Mouse (Mus musculus): ENCODE data around the gene Epha6. TPM values are rescaled to one million over a fixed set of nuclear protein-coding genes. Genes with fewer than 3 reads are reported as not detected.

Gene Epha6
- polyA plus RNA-seq, 1 experiment = not detected

GRCm38 (mm10) chr16:59634598-59634997 lies 970.7 kb downstream of the Epha6 start:
- Histone ChIP-seq H3K4me1 (ENCODE audit: control insufficient read depth, insufficient read depth, low read length) (peaks cover 5% of the 10 kb centered on the region; the same call in 1 of the 2 replicates), H3K4me3 (ENCODE audit: insufficient read depth, low read length) (no peak overlapping the region), H3K27ac (ENCODE audit: insufficient read depth, low read depth, low read length) (no peak overlapping the region)
- no peak for TF ChIP-seq POLR2A (IDR thresholded peaks at IDR 0.05; ENCODE audit: borderline replicate concordance, low read depth, low read length)
- TF ChIP-seq CTCF (IDR thresholded peaks at IDR 0.05; ENCODE audit: low read depth, low read length) = no peak

DNA sequence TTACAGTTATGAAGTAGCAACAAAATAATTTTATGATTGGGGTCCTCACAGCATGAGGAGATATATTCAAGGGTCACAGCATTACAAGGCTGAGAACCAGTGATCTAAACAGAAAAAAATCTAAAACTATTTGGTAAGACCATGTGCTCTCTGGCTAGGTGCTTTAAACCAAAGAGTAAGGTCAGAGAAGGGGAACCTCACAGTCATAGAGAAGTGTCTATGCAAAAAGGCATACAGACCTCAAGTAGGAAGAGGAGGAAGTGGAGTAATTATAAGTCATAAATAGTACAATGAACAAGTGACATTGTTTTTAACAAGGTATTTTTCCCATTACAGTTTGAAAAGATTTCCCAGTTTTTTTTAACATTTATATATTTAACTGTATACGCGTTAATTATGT lies 983.8 kb downstream of the Epha6 start:
- no peak overlapping the region for H3K4me3 ChIP-seq (ENCODE audit: insufficient read depth, low read length)
- no peak overlapping the region for H3K27ac ChIP-seq (ENCODE audit: insufficient read depth, low read depth, low read length)
- TF ChIP-seq CTCF (IDR thresholded peaks at IDR 0.05; ENCODE audit: low read depth, low read length) (no peak), POLR2A (IDR thresholded peaks at IDR 0.05; ENCODE audit: borderline replicate concordance, low read depth, low read length) (no peak)

GRCm38 (mm10) chr16:59617167-59617566 lies 988.2 kb downstream of the Epha6 start:
- Histone ChIP-seq H3K4me3 (ENCODE audit: insufficient read depth, low read length) (no peak overlapping the region), H3K27ac (ENCODE audit: insufficient read depth, low read depth, low read length) (no peak overlapping the region), H3K4me1 (ENCODE audit: control insufficient read depth, insufficient read depth, low read length) (peaks cover 9% of the 10 kb centered on the region)
- TF ChIP-seq CTCF (IDR thresholded peaks at IDR 0.05; ENCODE audit: low read depth, low read length) (no peak), POLR2A (IDR thresholded peaks at IDR 0.05; ENCODE audit: borderline replicate concordance, low read depth, low read length) (no peak)

More for the DNA sequence above, 983.8 kb downstream of the Epha6 start:
- H3K4me1 ChIP-seq (ENCODE audit: control insufficient read depth, insufficient read depth, low read length) = peaks cover 9% of the 10 kb centered on the region

- no peak overlapping the region for H3K27ac ChIP-seq (ENCODE audit: insufficient read depth, low read depth, low read length)
- peaks cover 6% of the 10 kb centered on the region for H3K4me1 ChIP-seq (ENCODE audit: control insufficient read depth, insufficient read depth, low read length)
- no peak for TF ChIP-seq POLR2A (IDR thresholded peaks at IDR 0.05; ENCODE audit: borderline replicate concordance, low read depth, low read length)
- TF ChIP-seq CTCF (IDR thresholded peaks at IDR 0.05; ENCODE audit: low read depth, low read length) = no peak
- no peak overlapping the region for H3K4me3 ChIP-seq (ENCODE audit: insufficient read depth, low read length)
Measured at GRCm38 (mm10) chr16:59615675-59616074, 989.7 kb downstream of the Epha6 start.

GRCm38 (mm10) chr16:59610750-59611149 lies 994.6 kb downstream of the Epha6 start:
- Histone ChIP-seq H3K4me3 (ENCODE audit: insufficient read depth, low read length) (no peak overlapping the region), H3K4me1 (ENCODE audit: control insufficient read depth, insufficient read depth, low read length) (peaks cover 5% of the 10 kb centered on the region), H3K27ac (ENCODE audit: insufficient read depth, low read depth, low read length) (no peak overlapping the region)
- no peak for TF ChIP-seq CTCF (IDR thresholded peaks at IDR 0.05; ENCODE audit: low read depth, low read length)
- no peak for TF ChIP-seq POLR2A (IDR thresholded peaks at IDR 0.05; ENCODE audit: borderline replicate concordance, low read depth, low read length)

- TF ChIP-seq POLR2A (IDR thresholded peaks at IDR 0.05; ENCODE audit: borderline replicate concordance, low read depth, low read length) = no peak
- TF ChIP-seq CTCF (IDR thresholded peaks at IDR 0.05; ENCODE audit: low read depth, low read length) = no peak
- Histone ChIP-seq H3K4me1 (ENCODE audit: control insufficient read depth, insufficient read depth, low read length) (peaks cover 15% of the 10 kb centered on the region), H3K27ac (ENCODE audit: insufficient read depth, low read depth, low read length) (peak overlapping the region; percentile 68), H3K4me3 (ENCODE audit: insufficient read depth, low read length) (peak overlapping the region; percentile 43)
Measured at GRCm38 (mm10) chr16:59604078-59604781, 1001.1 kb downstream of the Epha6 start.
